Mouse (Mus musculus) bone marrow macrophage, adult 2 months (primary cell): Measurements from ENCODE around the gene Abcd3. TPM values are rescaled to one million over a fixed set of nuclear protein-coding genes. Genes with fewer than 3 reads are reported as not detected.

Experiments used
- H3K27ac ChIP-seq: 2 replicates; pipeline ENCODE4 v1.5.1; 2012; ENCODE audit warnings: low read depth, low read length; ENCODE audit not compliant: insufficient read depth
- H3K4me1 ChIP-seq: 2 replicates; pipeline ENCODE4 v1.6.1; 2012; ENCODE audit warnings: low read length; ENCODE audit not compliant: control insufficient read depth, insufficient read depth
- H3K4me3 ChIP-seq: 2 replicates; pipeline ENCODE4 v1.5.1; 2012; ENCODE audit warnings: mild to moderate bottlenecking, low read length, moderate library complexity; ENCODE audit not compliant: insufficient read depth
- CTCF ChIP-seq: IDR thresholded peaks from 2 replicates; pipeline ENCODE4 v1.5.1; 2012; ENCODE audit warnings: low read depth, mild to moderate bottlenecking, low read length, moderate library complexity
- POLR2A ChIP-seq: IDR thresholded peaks from 2 replicates; pipeline ENCODE4 v1.6.1; 2012; ENCODE audit warnings: mild to moderate bottlenecking, low read depth, low read length, borderline replicate concordance
- polyA plus RNA-seq: library from polyadenylated mRNA; stranded (reverse); fragments of >200 nt; gene quantifications from 2 replicates; pipeline ENCODE4 v1.2.4, GENCODE M21; 2012; ENCODE audit not compliant: missing spikeins, insufficient read depth, insufficient read length

Gene Abcd3
- polyA plus RNA-seq, 1 experiment, result 19.3 TPM

DNA sequence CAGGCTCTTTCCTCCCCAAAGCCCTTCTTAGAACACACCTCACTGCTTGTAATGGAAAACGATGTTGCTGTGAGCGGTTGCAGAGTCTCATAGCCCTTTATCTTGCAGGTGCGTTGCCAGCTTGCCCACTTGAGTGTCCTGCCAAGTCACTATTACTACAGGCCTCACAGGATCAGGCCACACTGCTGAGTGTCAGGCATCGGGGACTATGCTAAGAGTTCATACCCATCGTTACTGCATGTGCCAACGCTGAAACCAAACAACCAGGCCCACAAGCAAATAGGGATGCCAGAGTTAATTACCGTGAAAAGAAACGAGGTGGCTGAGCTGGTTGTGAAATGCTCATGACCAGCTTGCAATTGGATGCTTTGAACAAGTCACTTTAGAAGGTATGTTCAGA lies 101.3 kb downstream of the Abcd3 start:
- TF ChIP-seq POLR2A, result no peak
- no peak for TF ChIP-seq CTCF
- no peaks in the 10 kb centered on the region for H3K4me1 ChIP-seq
- no peak overlapping the region for H3K27ac ChIP-seq
- H3K4me3 ChIP-seq, result no peak overlapping the region

DNA sequence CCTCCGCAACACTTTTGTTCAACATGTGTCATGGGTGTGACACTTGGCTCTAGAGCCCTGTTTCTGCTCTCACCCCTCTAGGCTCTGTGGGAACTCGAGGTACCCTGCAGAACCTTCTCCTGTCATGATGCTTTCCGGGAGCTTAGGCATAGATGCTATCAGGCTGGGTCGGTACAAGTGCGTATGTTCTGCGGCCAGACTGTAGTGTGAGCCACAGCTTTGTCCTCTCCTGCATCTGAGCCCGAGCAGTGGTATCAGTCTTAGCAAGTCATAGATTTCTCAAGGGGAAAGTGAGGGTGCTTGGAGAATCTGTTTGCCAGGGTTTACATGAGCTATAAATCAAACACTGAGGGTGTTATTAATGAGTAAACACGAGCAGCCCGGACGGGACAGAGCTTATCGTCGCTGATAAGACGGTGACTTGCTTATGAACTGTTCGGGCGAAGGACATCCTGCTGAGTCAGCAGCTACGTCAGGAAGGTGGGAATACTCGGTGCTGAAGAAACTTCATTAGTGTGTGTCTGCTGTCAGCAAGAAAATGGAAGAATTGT lies 101.9 kb downstream of the Abcd3 start:
- TF ChIP-seq CTCF, result no peak
- TF ChIP-seq POLR2A, result no peak
- Histone ChIP-seq H3K4me1 (no peaks in the 10 kb centered on the region), H3K4me3 (no peak overlapping the region), H3K27ac (no peak overlapping the region)

DNA sequence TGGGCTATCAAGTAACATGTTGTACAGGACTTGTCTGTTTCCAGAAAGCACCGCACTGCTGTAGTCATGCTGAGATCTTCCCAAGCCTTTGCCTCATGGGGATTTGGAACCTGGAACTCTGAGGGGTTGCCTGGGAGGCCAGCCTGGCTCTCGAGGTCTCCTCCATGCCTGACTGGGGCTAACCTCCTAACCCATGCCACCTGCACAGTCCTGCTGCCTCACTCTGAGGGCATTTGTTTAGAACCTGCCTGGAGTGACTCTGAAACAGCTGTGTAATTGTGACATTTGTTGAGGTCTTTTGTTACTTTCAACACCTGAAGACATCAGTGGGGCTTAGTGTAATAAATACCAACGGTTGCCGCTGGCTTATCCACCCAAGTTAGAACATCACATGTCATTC lies 102.9 kb downstream of the Abcd3 start:
- no peaks in the 10 kb centered on the region for H3K4me1 ChIP-seq
- H3K27ac ChIP-seq, result no peak overlapping the region
- TF ChIP-seq CTCF (no peak), POLR2A (no peak)
- H3K4me3 ChIP-seq, result no peak overlapping the region

DNA sequence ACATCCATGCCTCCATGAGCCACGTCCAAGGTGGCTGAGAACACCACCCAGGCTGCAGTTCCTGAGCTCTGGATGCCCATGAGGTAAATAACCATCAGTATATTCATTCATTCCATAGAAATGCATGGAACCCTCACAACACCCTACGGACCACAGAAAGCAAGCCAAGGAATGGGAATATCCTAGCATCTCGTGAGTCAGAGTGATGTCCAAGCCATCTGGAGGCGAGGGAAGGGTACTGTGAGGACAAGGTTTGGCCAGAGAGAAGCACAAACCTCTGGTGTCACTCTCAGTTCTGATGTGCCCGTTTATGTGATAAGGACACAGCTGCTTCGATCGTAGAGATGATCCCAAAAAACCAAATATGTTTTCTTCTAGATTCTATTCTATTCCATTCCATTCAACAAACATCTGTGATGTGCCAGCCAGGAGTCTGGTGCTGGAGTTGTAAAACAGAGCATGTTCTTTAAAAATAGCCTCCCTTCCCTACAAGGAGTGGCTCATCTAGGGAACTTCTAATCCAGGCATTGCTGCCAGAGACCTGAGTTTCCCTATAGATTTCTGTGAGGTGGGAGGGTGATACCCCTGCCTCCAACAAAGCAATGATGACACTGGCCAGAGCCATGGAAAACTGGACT lies 104.1 kb downstream of the Abcd3 start:
- Histone ChIP-seq H3K27ac (no peak overlapping the region), H3K4me1 (no peaks in the 10 kb centered on the region), H3K4me3 (no peak overlapping the region)
- TF ChIP-seq POLR2A (no peak), CTCF (no peak)

Other genes with a start within 250 kb of the Abcd3 start
- gene 4930432M17Rik, start 144.5 kb downstream of the Abcd3 start, polyA plus RNA-seq, result not detected in 2 replicates
- gene F3, start 91.8 kb downstream of the Abcd3 start, polyA plus RNA-seq, result 0.44 TPM in 1 of 2 replicates, not detected in the other
- gene Arhgap29, start 137.2 kb upstream of the Abcd3 start, polyA plus RNA-seq, result 0.60 and 1.1 TPM in 2 replicates
- not detected in 2 replicates for gene Abca4, start 229.1 kb upstream of the Abcd3 start, polyA plus RNA-seq